ENCODE assay signal across 10 mouse cellular contexts in the genomic region with DNA sequence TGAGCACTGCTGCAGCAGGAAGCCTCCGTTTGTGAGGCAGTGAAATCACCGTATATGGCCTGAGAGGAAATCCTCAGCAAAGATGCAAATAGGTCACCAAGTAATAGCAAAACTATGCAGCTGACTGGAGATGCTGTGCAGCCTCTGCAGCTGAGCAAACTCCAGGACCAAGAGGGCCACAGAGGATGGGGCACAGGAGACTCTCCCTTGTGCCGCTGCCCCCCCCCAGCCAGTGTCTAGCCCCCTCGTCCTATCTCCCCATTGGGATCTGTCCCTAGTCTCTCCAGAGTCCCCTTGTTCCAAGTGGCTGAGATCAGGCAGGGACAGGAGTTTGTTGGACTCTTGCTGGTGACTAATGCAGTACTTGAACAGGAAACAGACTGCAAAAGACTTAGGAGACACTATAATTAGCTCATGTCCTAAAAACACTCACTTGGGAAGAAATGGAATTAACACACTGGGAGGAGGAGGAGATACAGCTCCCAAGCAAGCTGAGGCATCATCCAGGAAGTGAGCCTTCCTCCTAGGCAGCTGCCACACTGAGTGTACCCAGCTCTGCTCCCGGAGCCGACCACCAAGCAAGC. TPM values are rescaled to one million over a fixed set of nuclear protein-coding genes. Genes with fewer than 3 reads are reported as not detected.
DNase-seq lines count a peak whose midpoint lies in the region; ATAC-seq and TF ChIP-seq lines count a peak whose summit lies in the region.
"Had no signal": no experiment of that assay in that cellular context is flagged by ENCODE, and none has a peak within 500 bp of the region (broad histone marks: within the 10 kb centered on the region; RNA-seq: fewer than 3 reads in every experiment).

No protein-coding gene starts in this region.

- no peaks in the 10 kb centered on the region for H3K9me3 ChIP-seq in liver, embryonic 11.5 days (ENCODE audit: control insufficient read depth, low read length)
- no peaks in the 10 kb centered on the region for H3K9me3 ChIP-seq in neural tube, embryonic 15.5 days (replicated peaks)
- no peaks in the 10 kb centered on the region for H3K9me3 ChIP-seq in midbrain, postnatal 0 days (ENCODE audit: low read length)
- H3K9me3 ChIP-seq: hindbrain, embryonic 15.5 days had no signal

- peak in 1 of 2 experiments; percentile 62 for DNase-seq in cerebellum, adult 2 months
- DNase-seq in cerebellum, adult 11-12 months: no peak
- DNase-seq in liver, embryonic 11.5 days (ENCODE audit: low spot score): no peak
- DNase-seq in liver: no peak
- DNase-seq in left cerebral cortex, postnatal 14 days (ENCODE audit: low spot score in 2 of 2): peak; percentile 59 to 63
- no peak for DNase-seq in midbrain, postnatal 0 days (ENCODE audit: low spot score)

- no peaks in the 10 kb centered on the region for H3K27me3 ChIP-seq in cerebellum, adult 2 months (ENCODE audit: control insufficient read depth, insufficient read depth, low read length)
- H3K27me3 ChIP-seq in liver, embryonic 11.5 days (replicated peaks; ENCODE audit: control insufficient read depth, insufficient read depth, low read length): no peaks in the 10 kb centered on the region
- no peaks in the 10 kb centered on the region for H3K27me3 ChIP-seq in neural tube, embryonic 15.5 days (replicated peaks)
- no peaks in the 10 kb centered on the region for H3K27me3 ChIP-seq in midbrain, postnatal 0 days (ENCODE audit: insufficient read depth, low read length)
- H3K27me3 ChIP-seq: hindbrain, embryonic 15.5 days had no signal

- H3K4me2 ChIP-seq in liver, embryonic 11.5 days: no peak overlapping the region
- no peak overlapping the region for H3K4me2 ChIP-seq in neural tube, embryonic 15.5 days
- H3K4me2 ChIP-seq in midbrain, postnatal 0 days (ENCODE audit: low read depth, low read length, poor library complexity, severe bottlenecking): no peak overlapping the region
- H3K4me2 ChIP-seq: hindbrain, embryonic 15.5 days had no signal

- H3K4me3 ChIP-seq in cerebellum, adult 2 months (replicated peaks; ENCODE audit: insufficient read depth, low read depth, low read length): no peak overlapping the region
- no peak overlapping the region for H3K4me3 ChIP-seq in liver, embryonic 11.5 days (ENCODE audit: low read depth, low read length)
- no peak overlapping the region for H3K4me3 ChIP-seq in embryonic fibroblast, embryonic 13.5 days (ENCODE audit: insufficient read depth, low read length)
- no peak overlapping the region for H3K4me3 ChIP-seq in neural tube, embryonic 15.5 days (replicated peaks)
- no peak overlapping the region for H3K4me3 ChIP-seq in midbrain, postnatal 0 days (ENCODE audit: low read depth, low read length)
- H3K4me3 ChIP-seq: hindbrain, embryonic 15.5 days had no signal

- 18% methylated on average over 6 of the region's 6 CpGs for WGBS in cerebellum, adult 2 months
- 50% methylated on average over 6 of the region's 6 CpGs for WGBS in liver, embryonic 11.5 days
- WGBS in neural tube, embryonic 15.5 days: 72% methylated on average over 6 of the region's 6 CpGs
- 64% methylated on average over 6 of the region's 6 CpGs for WGBS in midbrain, postnatal 0 days

- peak overlapping the region; percentile 85 for H3K27ac ChIP-seq in cerebellum, adult 2 months (ENCODE audit: insufficient read depth, low read length)
- H3K27ac ChIP-seq in liver, embryonic 11.5 days (ENCODE audit: low read depth, low read length): peak overlapping the region; percentile 5; the same call in 1 of the 2 replicates
- peak overlapping the region; percentile 97 for H3K27ac ChIP-seq in embryonic fibroblast, embryonic 13.5 days (ENCODE audit: insufficient read depth, low read length)
- H3K27ac ChIP-seq in neural tube, embryonic 15.5 days (replicated peaks): no peak overlapping the region
- H3K27ac ChIP-seq in midbrain, postnatal 0 days (ENCODE audit: low read depth, low read length): no peak overlapping the region
- H3K27ac ChIP-seq: hindbrain, embryonic 15.5 days; liver, embryonic 14.5 days had no signal

- intact Hi-C loops in left cerebral cortex, postnatal 14 days (cut with DNase I): no loop called here

- no peak for TF ChIP-seq POLR2A in cerebellum, adult 2 months (IDR thresholded peaks at IDR 0.05; ENCODE audit: borderline replicate concordance, insufficient read depth, low read length)
- 0 out of 2 replicates have a peak, but pooled peaks have one; percentile 22 for TF ChIP-seq POLR2A in embryonic fibroblast, embryonic 13.5 days (IDR thresholded peaks at IDR 0.05; ENCODE audit: low read depth, low read length)

- TF ChIP-seq CTCF in cerebellum, adult 2 months (IDR thresholded peaks at IDR 0.05; ENCODE audit: borderline replicate concordance, insufficient read depth, low read depth, low read length): no peak
- TF ChIP-seq CTCF in embryonic fibroblast, embryonic 13.5 days (IDR thresholded peaks at IDR 0.05; ENCODE audit: borderline replicate concordance, insufficient read depth, low read length): no peak
- TF ChIP-seq CTCF in midbrain, postnatal 0 days (IDR thresholded peaks at IDR 0.05): no peak

- peaks cover 48% of the 10 kb centered on the region for H3K4me1 ChIP-seq in cerebellum, adult 2 months (ENCODE audit: control insufficient read depth, insufficient read depth, low read length)
- peaks cover 10% of the 10 kb centered on the region; the same call in 1 of the 2 replicates for H3K4me1 ChIP-seq in liver, embryonic 11.5 days (replicated peaks; ENCODE audit: control insufficient read depth, insufficient read depth, low read length)
- peaks cover 26% of the 10 kb centered on the region for H3K4me1 ChIP-seq in embryonic fibroblast, embryonic 13.5 days (ENCODE audit: control insufficient read depth, insufficient read depth, low read length)
- H3K4me1 ChIP-seq in neural tube, embryonic 15.5 days: peaks cover 11% of the 10 kb centered on the region; the same call in 1 of the 2 replicates
- H3K4me1 ChIP-seq in midbrain, postnatal 0 days (ENCODE audit: insufficient read depth, low read length): no peaks in the 10 kb centered on the region

- no peak for ATAC-seq in liver, embryonic 11.5 days (replicated peaks; ENCODE audit: low FRiP score)
- ATAC-seq in neural tube, embryonic 15.5 days (ENCODE audit: low FRiP score): no peak
- ATAC-seq in midbrain, postnatal 0 days (ENCODE audit: low FRiP score): no peak

- no peaks in the 10 kb centered on the region for H3K36me3 ChIP-seq in liver, embryonic 11.5 days (ENCODE audit: control insufficient read depth, insufficient read depth, low read length)
- no peaks in the 10 kb centered on the region for H3K36me3 ChIP-seq in neural tube, embryonic 15.5 days
- H3K36me3 ChIP-seq in midbrain, postnatal 0 days (ENCODE audit: insufficient read depth, low read length): no peaks in the 10 kb centered on the region
- H3K36me3 ChIP-seq: hindbrain, embryonic 15.5 days had no signal

- no peak overlapping the region for H3K9ac ChIP-seq in liver, embryonic 11.5 days (ENCODE audit: low read depth, low read length)
- no peak overlapping the region for H3K9ac ChIP-seq in neural tube, embryonic 15.5 days (replicated peaks)
- no peak overlapping the region for H3K9ac ChIP-seq in midbrain, postnatal 0 days (replicated peaks; ENCODE audit: low read length, poor library complexity, severe bottlenecking)
- H3K9ac ChIP-seq: hindbrain, embryonic 15.5 days; liver, embryonic 14.5 days had no signal

RNA-seq across cellular contexts. Expression of gene Mical2, which starts 21.2 kb away (rescaled TPM):
- polyA plus RNA-seq in cerebellum, adult 2 months (2012; rRNA removed): 173 and 203 TPM in 2 replicates
- polyA plus RNA-seq in liver, embryonic 11.5 days (2014; fragmentation: Nextera tagmentation; extraction: Ambion mirVana): 7.2 and 9.3 TPM in 2 replicates
- polyA plus RNA-seq in embryonic fibroblast, embryonic 13.5 days (2011; ENCODE audit: insufficient read length, low read depth, missing spikeins): 76.3 and 150 TPM in 2 replicates
- total RNA-seq in left cerebral cortex, postnatal 14 days (2021): 100 to 1,000 TPM; 497 to 557 TPM
- 3.9 and 6.2 TPM in 2 replicates for polyA plus RNA-seq in neural tube, embryonic 15.5 days (2015; fragmentation: Nextera tagmentation; extraction: Ambion mirVana)
- total RNA-seq in midbrain, postnatal 0 days (2014; rRNA removed): 11.0 and 12.5 TPM in 2 replicates
- 5.8 and 6.2 TPM in 2 replicates for polyA plus RNA-seq in midbrain, postnatal 0 days (2015; fragmentation: Nextera tagmentation; extraction: Ambion mirVana)

RNA-seq across cellular contexts. Expression of gene Dkk3, which starts 45.6 kb away (rescaled TPM):
- polyA plus RNA-seq in cerebellum, adult 2 months (2012; rRNA removed): 17.1 and 20.4 TPM in 2 replicates
- 11.0 and 12.0 TPM in 2 replicates for polyA plus RNA-seq in liver, embryonic 11.5 days (2014; fragmentation: Nextera tagmentation; extraction: Ambion mirVana)
- 130 and 148 TPM in 2 replicates for polyA plus RNA-seq in embryonic fibroblast, embryonic 13.5 days (2011; ENCODE audit: insufficient read length, low read depth, missing spikeins)
- total RNA-seq in left cerebral cortex, postnatal 14 days (2021): 100 to 1,000 TPM in 1 of 2 experiments, 10 to 100 TPM in 1; 97.1 to 119 TPM
- 28.9 and 32.9 TPM in 2 replicates for polyA plus RNA-seq in neural tube, embryonic 15.5 days (2015; fragmentation: Nextera tagmentation; extraction: Ambion mirVana)
- 30.9 and 31.8 TPM in 2 replicates for total RNA-seq in midbrain, postnatal 0 days (2014; rRNA removed)
- 36.7 and 38.8 TPM in 2 replicates for polyA plus RNA-seq in midbrain, postnatal 0 days (2015; fragmentation: Nextera tagmentation; extraction: Ambion mirVana)

Comparison
In these comparisons a context has a peak if more than half of its experiments do, and no peak if none do; other contexts are left out.
1. DNase-seq: peak in left cerebral cortex, postnatal 14 days (2 of 2); none in cerebellum, adult 11-12 months (single experiment), liver, embryonic 11.5 days (single experiment), liver (single experiment) and midbrain, postnatal 0 days (single experiment).
2. H3K27ac ChIP-seq: peak in cerebellum, adult 2 months (single experiment), liver, embryonic 11.5 days (single experiment) and embryonic fibroblast, embryonic 13.5 days (single experiment); none in neural tube, embryonic 15.5 days (single experiment) and midbrain, postnatal 0 days (single experiment).